Mouse (Mus musculus) adrenal gland (tissue): ENCODE data around the gene Atf3.
"Not testable (repeated sequence)": the region's sequence is repeated elsewhere in the genome, so short reads cannot be mapped to it uniquely, and the experiment has no call there.

Experiments used
- intact Hi-C: fragments of 180-260 bp; cut with DNase I; formaldehyde crosslinking; loops from one replicate; pipeline ENCODE4 v1.15.1; 2025

Atf3 gene

GRCm38 (mm10) chr1:191164717-191165116 is 53.1 kb downstream of the Atf3 start, which contains the start of gene Fam71a:
TSS of gene Fam71a (minus strand) at chr1:191164817.
- intact Hi-C loops, result no loop called here

- intact Hi-C loops, result no loop called here
Measured at GRCm38 (mm10) chr1:191154314-191154713, 63.5 kb downstream of the Atf3 start.

- intact Hi-C loops, result no loop called here
Measured at GRCm38 (mm10) chr1:191153052-191153451, 64.8 kb downstream of the Atf3 start.

GRCm38 (mm10) chr1:191150924-191151605 is 66.8 kb downstream of the Atf3 start:
- intact Hi-C loops, result no loop called here

- intact Hi-C loops, result not testable (repeated sequence)
Measured at GRCm38 (mm10) chr1:191149489-191149888, 68.3 kb downstream of the Atf3 start.

GRCm38 (mm10) chr1:191140983-191141382 is 76.9 kb downstream of the Atf3 start:
- intact Hi-C loops, result no loop called here

GRCm38 (mm10) chr1:191138874-191139495 is 78.9 kb downstream of the Atf3 start:
- intact Hi-C loops, result no loop called here

GRCm38 (mm10) chr1:191138436-191138835 is 79.4 kb downstream of the Atf3 start:
- intact Hi-C loops, result no loop called here

GRCm38 (mm10) chr1:191135406-191135805 is 82.4 kb downstream of the Atf3 start:
- intact Hi-C loops, result no loop called here

GRCm38 (mm10) chr1:191132934-191133333 is 84.9 kb downstream of the Atf3 start:
- intact Hi-C loops, result no loop called here

GRCm38 (mm10) chr1:191132240-191132639 is 85.6 kb downstream of the Atf3 start:
- intact Hi-C loops, result no loop called here

GRCm38 (mm10) chr1:191131692-191132091 is 86.1 kb downstream of the Atf3 start:
- intact Hi-C loops, result no loop called here

GRCm38 (mm10) chr1:191125811-191126638 is 91.8 kb downstream of the Atf3 start:
- intact Hi-C loops, result no loop called here

- intact Hi-C loops, result no loop called here
Measured at GRCm38 (mm10) chr1:191124288-191124687, 93.6 kb downstream of the Atf3 start.

GRCm38 (mm10) chr1:191123696-191124095 is 94.1 kb downstream of the Atf3 start:
- intact Hi-C loops, result no loop called here

GRCm38 (mm10) chr1:191122744-191123143 is 95.1 kb downstream of the Atf3 start:
- intact Hi-C loops, result no loop called here
